Mouse (Mus musculus): ENCODE measurements around the gene Tnfsf9.

Tnfsf9 gene

DNA sequence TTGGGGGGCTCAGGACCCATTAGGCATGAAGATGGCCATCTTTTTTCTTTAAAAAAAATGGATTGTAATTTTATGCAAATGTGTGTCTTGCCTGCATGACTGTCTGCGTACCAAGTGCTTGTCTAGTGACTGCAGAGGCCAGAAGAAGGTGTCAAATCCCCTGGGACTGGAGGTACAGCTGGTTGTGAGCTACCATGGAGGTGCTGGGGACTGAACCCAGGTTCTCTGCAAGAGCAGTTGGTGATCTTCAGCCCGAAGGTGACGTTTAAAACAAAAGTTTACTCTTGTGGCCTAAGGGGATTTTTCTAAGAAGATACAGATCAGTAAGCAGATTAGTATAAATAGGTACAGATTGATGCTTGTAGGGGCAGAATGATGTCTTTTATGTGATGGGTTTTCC lies 30.5 kb downstream of the Tnfsf9 start:
- no peak for DNase-seq

DNA sequence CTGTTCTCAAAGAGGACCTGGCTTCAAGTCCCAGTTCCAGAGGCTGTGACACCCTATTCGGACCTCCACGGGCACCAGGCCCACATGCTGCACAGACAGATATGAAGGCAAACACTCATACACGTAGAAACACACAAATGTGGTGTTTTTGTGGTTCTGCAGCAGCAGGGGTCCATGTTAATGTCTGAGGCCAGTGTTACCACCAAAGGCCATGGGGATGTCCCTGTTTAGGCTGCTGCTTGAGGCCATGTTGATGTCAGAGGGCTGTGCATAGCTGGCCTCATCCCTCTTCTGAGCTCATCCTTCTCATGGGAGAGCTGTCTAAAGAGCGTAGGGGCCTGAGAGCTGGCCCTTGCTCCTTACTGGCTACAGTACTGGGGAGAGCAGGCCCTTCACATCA lies 33.6 kb downstream of the Tnfsf9 start:
- DNase-seq = no peak

DNA sequence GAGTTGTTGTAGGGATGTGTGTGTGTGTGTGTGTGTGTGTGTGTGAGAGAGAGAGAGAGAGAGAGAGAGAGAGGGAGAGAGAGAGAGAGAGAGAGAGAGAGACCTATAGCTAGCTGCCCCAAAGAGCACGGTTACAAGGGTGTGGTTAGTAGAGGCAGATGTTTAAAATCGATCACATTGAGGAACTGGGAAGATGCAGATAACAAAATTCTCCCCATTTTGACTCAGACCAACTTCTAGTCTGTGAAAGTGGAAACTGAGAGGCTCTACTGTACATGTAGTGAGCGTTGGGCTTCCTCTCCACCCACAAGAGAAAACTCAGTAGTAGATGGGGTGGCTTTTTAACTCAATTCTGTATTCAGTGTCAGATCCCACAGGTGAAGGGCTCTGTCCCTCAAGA lies 34.6 kb downstream of the Tnfsf9 start:
- DNase-seq = no peak

DNA sequence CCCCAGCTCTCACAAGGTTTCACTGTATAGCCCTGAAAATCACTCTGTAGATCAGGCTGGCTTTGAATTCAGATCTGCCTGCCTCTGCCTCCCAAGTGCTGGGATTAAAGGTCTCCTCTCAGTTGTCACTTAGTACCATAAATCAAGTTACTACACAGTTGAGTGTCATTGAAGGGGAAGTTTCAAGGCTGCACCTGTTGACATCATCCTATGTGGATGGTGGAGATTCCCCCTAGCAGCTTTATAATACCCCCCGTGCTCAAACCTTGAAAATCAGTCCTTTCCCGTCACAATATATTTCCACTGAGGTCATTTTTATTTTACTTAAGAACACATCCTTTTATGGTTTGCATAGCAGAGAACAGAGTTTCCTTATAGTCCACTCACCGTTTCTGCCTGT lies 38.6 kb downstream of the Tnfsf9 start:
- DNase-seq = no peak

DNA sequence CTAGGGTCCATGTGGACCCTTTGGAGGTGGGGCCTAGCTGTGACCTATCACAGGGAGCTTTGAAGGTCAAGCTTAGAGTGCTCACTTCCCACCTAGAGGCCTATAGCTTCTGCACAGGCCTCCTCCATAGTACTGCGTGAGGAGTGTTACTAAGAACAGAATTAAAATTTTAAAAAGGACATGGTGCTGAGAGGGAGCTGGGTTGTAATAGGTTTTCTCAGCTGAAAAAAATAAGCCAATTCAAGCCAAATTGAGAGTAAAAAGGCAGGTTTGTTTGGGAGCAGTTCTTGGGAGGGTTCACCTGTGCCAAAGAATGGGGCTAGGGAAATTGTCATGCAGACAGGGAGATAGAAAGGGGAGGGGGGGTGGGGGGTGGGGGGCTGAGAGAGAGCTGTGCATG lies 40.0 kb downstream of the Tnfsf9 start:
- no peak for DNase-seq

DNA sequence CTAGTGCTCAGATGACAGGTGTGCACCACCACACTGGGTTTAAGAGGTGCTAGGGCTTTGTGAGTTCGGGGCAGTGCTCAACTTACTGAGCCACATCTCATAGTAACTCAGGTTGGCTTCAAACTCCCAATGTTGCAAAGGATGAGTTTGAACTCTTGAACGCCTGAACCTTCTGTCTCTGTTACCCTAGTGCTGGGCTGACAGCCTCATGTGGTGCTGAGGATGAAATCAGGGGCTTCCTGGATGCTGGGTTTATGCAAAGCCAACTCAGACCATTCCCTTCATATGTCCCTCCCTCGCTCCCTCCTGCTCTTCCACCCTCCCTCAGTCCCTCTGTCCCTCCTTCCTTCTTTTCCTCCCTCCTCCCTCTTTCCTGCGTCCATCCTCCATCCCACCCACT lies 43.2 kb downstream of the Tnfsf9 start:
- DNase-seq = no peak

DNA sequence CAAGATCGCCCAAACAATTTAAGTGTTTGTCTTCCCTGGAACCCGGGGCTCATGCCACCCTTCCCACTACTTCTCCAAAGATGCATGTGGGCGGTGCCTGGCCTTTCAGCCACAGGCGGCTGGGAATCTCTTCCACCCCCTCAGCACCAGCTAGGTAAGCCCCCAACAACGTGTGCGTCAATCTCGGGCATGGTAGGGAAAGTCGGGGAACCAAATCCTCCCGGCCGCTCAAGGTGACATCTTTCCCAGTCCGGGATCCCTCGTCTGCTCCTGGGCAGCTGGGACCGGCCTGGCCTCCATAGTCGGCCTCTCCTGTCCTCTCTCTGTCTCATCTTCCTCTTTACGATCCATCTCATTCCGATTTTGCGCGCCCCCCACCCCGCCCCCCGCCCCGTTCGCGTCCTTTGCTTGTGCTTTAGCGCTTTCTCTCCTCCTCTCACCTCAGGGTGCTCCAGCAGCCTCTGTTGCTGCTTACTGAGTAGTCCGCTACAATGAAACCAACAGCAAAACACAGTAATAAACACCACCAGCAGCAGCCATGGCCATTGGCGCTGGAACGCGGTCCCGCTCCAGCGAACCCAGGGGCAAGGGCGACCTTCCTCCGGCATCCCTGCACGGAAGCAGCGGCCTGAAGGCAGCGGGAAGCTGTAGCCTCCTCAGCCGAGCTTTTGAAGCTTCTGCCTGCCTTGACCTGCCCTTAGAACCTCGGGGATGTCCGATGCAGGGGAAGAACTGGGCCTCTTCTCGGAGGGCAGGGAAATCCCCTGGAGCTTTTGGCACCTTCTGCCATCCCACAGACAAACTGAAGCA lies 44.1 kb downstream of the Tnfsf9 start, which contains the start of gene Cd70:
Cd70 (minus strand) TSS at position 784 of the 810 bp plus-strand sequence.
- DNase-seq = no peak

DNA sequence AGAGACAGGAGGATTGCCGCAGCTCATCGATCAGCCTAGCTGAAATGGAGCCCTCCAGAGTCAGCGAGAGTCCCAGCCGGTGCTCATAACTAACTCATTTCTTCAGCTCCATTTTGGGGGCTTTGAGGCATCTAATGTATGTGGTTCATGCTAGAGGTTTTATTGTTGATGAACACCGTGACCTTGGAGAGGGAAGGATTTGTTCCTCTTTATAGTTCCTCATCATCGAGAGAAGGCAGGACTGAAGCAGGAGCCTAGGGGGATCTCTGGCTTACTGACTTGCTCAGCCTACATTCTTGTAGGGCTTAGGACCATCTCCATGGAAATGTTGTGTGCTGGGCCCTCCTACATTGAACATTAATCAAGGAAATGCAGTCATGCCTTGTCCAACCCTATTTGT lies 47.9 kb downstream of the Tnfsf9 start:
- DNase-seq = no peak

DNA sequence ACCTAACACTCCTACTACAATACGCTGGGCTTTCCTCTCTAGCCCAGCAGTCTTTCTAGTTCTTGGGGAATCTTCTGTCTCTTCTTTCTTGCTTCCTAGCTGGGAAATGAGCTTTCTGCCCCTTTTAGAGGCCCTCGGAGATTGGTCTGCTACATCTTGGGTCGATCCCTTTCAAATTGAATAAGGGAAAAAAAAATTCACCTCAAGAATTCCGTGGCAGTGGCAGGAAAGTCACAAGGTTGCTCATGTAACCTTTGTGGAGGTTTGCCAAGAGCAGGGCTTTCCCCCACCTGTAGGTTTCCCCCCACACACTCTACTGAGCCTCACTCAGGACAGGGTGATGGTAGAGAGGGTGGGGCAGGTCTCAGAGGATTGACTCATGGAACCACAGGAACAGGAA lies 48.7 kb downstream of the Tnfsf9 start:
- no peak for DNase-seq

Data from thymus, adult 18-20 months (tissue).